Mouse (Mus musculus): ENCODE data around the gene Vmn2r32. TPM values are rescaled to one million over a fixed set of nuclear protein-coding genes. Genes with fewer than 3 reads are reported as not detected.
"Not testable (repeated sequence)": the region's sequence is repeated elsewhere in the genome, so short reads cannot be mapped to it uniquely, and the experiment has no call there.

Gene Vmn2r32
- polyA plus RNA-seq (2016; fragmentation: Nextera tagmentation; extraction: Ambion mirVana): not detected in 2 replicates

DNA sequence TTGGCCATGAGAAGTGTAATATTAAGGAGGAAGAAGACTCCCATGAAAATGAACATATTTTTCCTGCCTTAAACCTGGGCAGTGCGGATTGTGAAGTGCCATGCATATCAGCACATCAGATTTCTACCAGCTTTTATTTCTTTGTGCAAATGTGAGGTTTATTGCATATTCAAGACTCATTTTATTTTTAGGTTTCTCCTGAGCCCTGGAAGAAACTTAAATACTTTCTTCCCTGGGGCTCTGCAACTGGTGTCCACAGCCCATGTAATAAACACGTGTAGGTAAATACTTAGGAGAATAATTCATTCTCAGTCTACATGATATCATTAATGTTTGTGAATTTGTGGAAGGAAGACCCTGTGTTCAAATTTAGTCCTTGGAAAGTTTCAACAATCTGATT, at the start of gene Vmn2r32:
Gene Vmn2r32, minus strand, starts transcription at position 101 of the 400 bp plus-strand sequence.
- H3K9me3 ChIP-seq; H3K27me3 ChIP-seq; ATAC-seq (ENCODE audit: low FRiP score, low read depth); H3K36me3 ChIP-seq; H3K4me3 ChIP-seq; H3K4me1 ChIP-seq; H3K27ac ChIP-seq (replicated peaks); H3K9ac ChIP-seq (replicated peaks); H3K4me2 ChIP-seq (replicated peaks): not testable (repeated sequence)
- WGBS: 57% methylated on average over 2 of the region's 2 CpGs

Other genes starting within 250 kb of the Vmn2r32 start
- gene Vmn2r29, start 232.7 kb downstream of the Vmn2r32 start, polyA plus RNA-seq (2016; fragmentation: Nextera tagmentation; extraction: Ambion mirVana): 0.37 and 0.65 TPM in 2 replicates
- 3.3 and 3.8 TPM in 2 replicates for gene Gm45844, start 201.7 kb downstream of the Vmn2r32 start, polyA plus RNA-seq (2016; fragmentation: Nextera tagmentation; extraction: Ambion mirVana)
- 90.2 and 90.9 TPM in 2 replicates for gene Clcn4, start 179.2 kb downstream of the Vmn2r32 start, polyA plus RNA-seq (2016; fragmentation: Nextera tagmentation; extraction: Ambion mirVana)
- not detected in 2 replicates for gene Vmn2r30, start 142.4 kb downstream of the Vmn2r32 start, polyA plus RNA-seq (2016; fragmentation: Nextera tagmentation; extraction: Ambion mirVana)
- gene Gm45783, start 105.4 kb downstream of the Vmn2r32 start, polyA plus RNA-seq (2016; fragmentation: Nextera tagmentation; extraction: Ambion mirVana): not detected in 2 replicates
- gene Vmn2r31, start 80.3 kb downstream of the Vmn2r32 start, polyA plus RNA-seq (2016; fragmentation: Nextera tagmentation; extraction: Ambion mirVana): not detected in 2 replicates
- gene Vmn2r33, start 86.8 kb upstream of the Vmn2r32 start, polyA plus RNA-seq (2016; fragmentation: Nextera tagmentation; extraction: Ambion mirVana): not detected in 2 replicates
- gene Vmn2r34, start 209.5 kb upstream of the Vmn2r32 start, polyA plus RNA-seq (2016; fragmentation: Nextera tagmentation; extraction: Ambion mirVana): not detected in 2 replicates

All from midbrain, embryonic 12.5 days (tissue).